Mouse (Mus musculus): ENCODE results near the gene Mettl15. TPM values are rescaled to one million over a fixed set of nuclear protein-coding genes. Genes with fewer than 3 reads are reported as not detected.
"Not testable (repeated sequence)": the region's sequence is repeated elsewhere in the genome, so short reads cannot be mapped to it uniquely, and the experiment has no call there.

Gene Mettl15
- polyA plus RNA-seq, 1 experiment from 2014 or later = 19.1 TPM

GRCm38 (mm10) chr2:109221470-109221869 is 59.1 kb downstream of the Mettl15 start:
- Histone ChIP-seq H3K9ac (ENCODE audit: low read length) (no peak overlapping the region), H3K27me3 (ENCODE audit: control insufficient read depth, insufficient read depth, low read length) (no peaks in the 10 kb centered on the region), H3K4me2 (ENCODE audit: low read depth, low read length) (no peak overlapping the region), H3K27ac (ENCODE audit: low read length) (no peak overlapping the region), H3K4me1 (ENCODE audit: control insufficient read depth, insufficient read depth, low read length) (no peaks in the 10 kb centered on the region), H3K4me3 (ENCODE audit: low read length) (no peak overlapping the region), H3K9me3 (replicated peaks; ENCODE audit: control insufficient read depth, low read length) (no peaks in the 10 kb centered on the region), H3K36me3 (ENCODE audit: control insufficient read depth, insufficient read depth) (no peaks in the 10 kb centered on the region)
- 78% methylated on average over 2 of the region's 2 CpGs for WGBS
- no peak for ATAC-seq (replicated peaks; ENCODE audit: extremely low read depth, insufficient read depth, low FRiP score)

- not testable (repeated sequence) for H3K9me3 ChIP-seq (replicated peaks; ENCODE audit: control insufficient read depth, low read length); H3K4me1 ChIP-seq (ENCODE audit: control insufficient read depth, insufficient read depth, low read length); H3K27me3 ChIP-seq (ENCODE audit: control insufficient read depth, insufficient read depth, low read length); H3K9ac ChIP-seq (ENCODE audit: low read length); H3K4me2 ChIP-seq (ENCODE audit: low read depth, low read length); H3K27ac ChIP-seq (ENCODE audit: low read length); ATAC-seq (replicated peaks; ENCODE audit: extremely low read depth, insufficient read depth, low FRiP score); H3K36me3 ChIP-seq (ENCODE audit: control insufficient read depth, insufficient read depth); H3K4me3 ChIP-seq (ENCODE audit: low read length)
- 76% methylated on average over 1 of the region's 2 CpGs for WGBS
These were observed 63.9 kb downstream of the Mettl15 start for GRCm38 (mm10) chr2:109216678-109217077.

- H3K27me3 ChIP-seq (ENCODE audit: control insufficient read depth, insufficient read depth, low read length); H3K9ac ChIP-seq (ENCODE audit: low read length); ATAC-seq (replicated peaks; ENCODE audit: extremely low read depth, insufficient read depth, low FRiP score); H3K4me1 ChIP-seq (ENCODE audit: control insufficient read depth, insufficient read depth, low read length); H3K4me3 ChIP-seq (ENCODE audit: low read length); H3K4me2 ChIP-seq (ENCODE audit: low read depth, low read length); H3K36me3 ChIP-seq (ENCODE audit: control insufficient read depth, insufficient read depth); H3K27ac ChIP-seq (ENCODE audit: low read length); H3K9me3 ChIP-seq (replicated peaks; ENCODE audit: control insufficient read depth, low read length): not testable (repeated sequence)
- WGBS = 91% methylated on average over 1 of the region's 1 CpGs
These were observed 69.9 kb downstream of the Mettl15 start for GRCm38 (mm10) chr2:109210641-109211040.

- Histone ChIP-seq H3K9me3 (replicated peaks; ENCODE audit: control insufficient read depth, low read length) (no peaks in the 10 kb centered on the region), H3K4me3 (ENCODE audit: low read length) (no peak overlapping the region), H3K9ac (ENCODE audit: low read length) (no peak overlapping the region), H3K27ac (ENCODE audit: low read length) (no peak overlapping the region), H3K4me1 (ENCODE audit: control insufficient read depth, insufficient read depth, low read length) (no peaks in the 10 kb centered on the region), H3K36me3 (ENCODE audit: control insufficient read depth, insufficient read depth) (no peaks in the 10 kb centered on the region), H3K4me2 (ENCODE audit: low read depth, low read length) (no peak overlapping the region), H3K27me3 (ENCODE audit: control insufficient read depth, insufficient read depth, low read length) (no peaks in the 10 kb centered on the region)
- WGBS = 71% methylated on average over 2 of the region's 2 CpGs
- ATAC-seq (replicated peaks; ENCODE audit: extremely low read depth, insufficient read depth, low FRiP score) = no peak
These were observed 72.5 kb downstream of the Mettl15 start for GRCm38 (mm10) chr2:109208032-109208431.

GRCm38 (mm10) chr2:109182993-109183392 is 97.6 kb downstream of the Mettl15 start:
- Histone ChIP-seq H3K27ac (ENCODE audit: low read length) (no peak overlapping the region), H3K9me3 (replicated peaks; ENCODE audit: control insufficient read depth, low read length) (no peaks in the 10 kb centered on the region), H3K4me3 (ENCODE audit: low read length) (no peak overlapping the region), H3K27me3 (ENCODE audit: control insufficient read depth, insufficient read depth, low read length) (no peaks in the 10 kb centered on the region), H3K36me3 (ENCODE audit: control insufficient read depth, insufficient read depth) (no peaks in the 10 kb centered on the region), H3K4me2 (ENCODE audit: low read depth, low read length) (no peak overlapping the region), H3K4me1 (ENCODE audit: control insufficient read depth, insufficient read depth, low read length) (no peaks in the 10 kb centered on the region), H3K9ac (ENCODE audit: low read length) (no peak overlapping the region)
- WGBS = 58% methylated on average over 3 of the region's 3 CpGs
- ATAC-seq (replicated peaks; ENCODE audit: extremely low read depth, insufficient read depth, low FRiP score) = no peak

- Histone ChIP-seq H3K9ac (ENCODE audit: low read length) (no peak overlapping the region), H3K27me3 (ENCODE audit: control insufficient read depth, insufficient read depth, low read length) (no peaks in the 10 kb centered on the region), H3K4me1 (ENCODE audit: control insufficient read depth, insufficient read depth, low read length) (no peaks in the 10 kb centered on the region), H3K9me3 (replicated peaks; ENCODE audit: control insufficient read depth, low read length) (no peaks in the 10 kb centered on the region), H3K4me3 (ENCODE audit: low read length) (no peak overlapping the region), H3K36me3 (ENCODE audit: control insufficient read depth, insufficient read depth) (no peaks in the 10 kb centered on the region), H3K27ac (ENCODE audit: low read length) (no peak overlapping the region), H3K4me2 (ENCODE audit: low read depth, low read length) (no peak overlapping the region)
- WGBS = 64% methylated on average over 1 of the region's 1 CpGs
- no peak for ATAC-seq (replicated peaks; ENCODE audit: extremely low read depth, insufficient read depth, low FRiP score)
These were observed 122.0 kb downstream of the Mettl15 start for GRCm38 (mm10) chr2:109158509-109158908.

- Histone ChIP-seq H3K4me3 (ENCODE audit: low read length) (no peak overlapping the region), H3K9me3 (replicated peaks; ENCODE audit: control insufficient read depth, low read length) (no peaks in the 10 kb centered on the region), H3K9ac (ENCODE audit: low read length) (no peak overlapping the region), H3K27me3 (ENCODE audit: control insufficient read depth, insufficient read depth, low read length) (no peaks in the 10 kb centered on the region), H3K4me2 (ENCODE audit: low read depth, low read length) (no peak overlapping the region), H3K4me1 (ENCODE audit: control insufficient read depth, insufficient read depth, low read length) (no peaks in the 10 kb centered on the region), H3K36me3 (ENCODE audit: control insufficient read depth, insufficient read depth) (no peaks in the 10 kb centered on the region), H3K27ac (ENCODE audit: low read length) (no peak overlapping the region)
- 47% methylated on average over 1 of the region's 1 CpGs for WGBS
- no peak for ATAC-seq (replicated peaks; ENCODE audit: extremely low read depth, insufficient read depth, low FRiP score)
These were observed 124.4 kb downstream of the Mettl15 start for GRCm38 (mm10) chr2:109156131-109156530.

- H3K4me1 ChIP-seq (ENCODE audit: control insufficient read depth, insufficient read depth, low read length) = no peaks in the 10 kb centered on the region
- H3K27me3 ChIP-seq (ENCODE audit: control insufficient read depth, insufficient read depth, low read length) = no peaks in the 10 kb centered on the region
- WGBS = 59% methylated on average over 6 of the region's 6 CpGs
- H3K27ac ChIP-seq (ENCODE audit: low read length) = no peak overlapping the region
- H3K4me2 ChIP-seq (ENCODE audit: low read depth, low read length) = no peak overlapping the region
- H3K4me3 ChIP-seq (ENCODE audit: low read length) = no peak overlapping the region
- H3K9me3 ChIP-seq (replicated peaks; ENCODE audit: control insufficient read depth, low read length) = no peaks in the 10 kb centered on the region
- no peak overlapping the region for H3K9ac ChIP-seq (ENCODE audit: low read length)
- H3K36me3 ChIP-seq (ENCODE audit: control insufficient read depth, insufficient read depth) = no peaks in the 10 kb centered on the region
- no peak for ATAC-seq (replicated peaks; ENCODE audit: extremely low read depth, insufficient read depth, low FRiP score)
These were observed 127.0 kb downstream of the Mettl15 start for GRCm38 (mm10) chr2:109153402-109154050.

- Histone ChIP-seq H3K4me3 (ENCODE audit: low read length) (no peak overlapping the region), H3K4me1 (ENCODE audit: control insufficient read depth, insufficient read depth, low read length) (no peaks in the 10 kb centered on the region), H3K9ac (ENCODE audit: low read length) (no peak overlapping the region), H3K4me2 (ENCODE audit: low read depth, low read length) (no peak overlapping the region), H3K27me3 (ENCODE audit: control insufficient read depth, insufficient read depth, low read length) (no peaks in the 10 kb centered on the region), H3K9me3 (replicated peaks; ENCODE audit: control insufficient read depth, low read length) (no peaks in the 10 kb centered on the region), H3K27ac (ENCODE audit: low read length) (no peak overlapping the region), H3K36me3 (ENCODE audit: control insufficient read depth, insufficient read depth) (no peaks in the 10 kb centered on the region)
- ATAC-seq (replicated peaks; ENCODE audit: extremely low read depth, insufficient read depth, low FRiP score) = no peak
These were observed 133.3 kb downstream of the Mettl15 start for GRCm38 (mm10) chr2:109147292-109147691.

All from heart, embryonic 16.5 days (tissue).